Mouse (Mus musculus): ENCODE measurements around the gene Myrip. TPM values are rescaled to one million over a fixed set of nuclear protein-coding genes. Genes with fewer than 3 reads are reported as not detected.

Myrip gene
- total and polyA plus RNA-seq, 2 experiments from 2014 or later, result 7.0 to 25.6 TPM

- H3K4me1 ChIP-seq (ENCODE audit: insufficient read depth, low read length), result no peaks in the 10 kb centered on the region
- DNase-seq (ENCODE audit: low spot score), result no peak
- no peak overlapping the region for H3K9ac ChIP-seq (replicated peaks; ENCODE audit: low read length, poor library complexity, severe bottlenecking)
- no peaks in the 10 kb centered on the region for H3K36me3 ChIP-seq (ENCODE audit: insufficient read depth, low read length)
- TF ChIP-seq CTCF (IDR thresholded peaks at IDR 0.05), result no peak
- H3K9me3 ChIP-seq (ENCODE audit: low read length), result no peaks in the 10 kb centered on the region
- no peak overlapping the region for H3K27ac ChIP-seq (ENCODE audit: low read depth, low read length)
- H3K27me3 ChIP-seq (ENCODE audit: insufficient read depth, low read length), result no peaks in the 10 kb centered on the region
- no peak for ATAC-seq (ENCODE audit: low FRiP score)
- 83% methylated on average over 3 of the region's 3 CpGs for WGBS
- H3K4me3 ChIP-seq (ENCODE audit: low read depth, low read length), result no peak overlapping the region
- no peak overlapping the region for H3K4me2 ChIP-seq (ENCODE audit: low read depth, low read length, poor library complexity, severe bottlenecking)
These were observed 217.6 kb downstream of the Myrip start for GRCm38 (mm10) chr9:120518946-120519345.

GRCm38 (mm10) chr9:120519469-120520125 lies 218.3 kb downstream of the Myrip start:
- TF ChIP-seq CTCF (IDR thresholded peaks at IDR 0.05), result peak; percentile 33
- Histone ChIP-seq H3K4me3 (ENCODE audit: low read depth, low read length) (no peak overlapping the region), H3K4me2 (ENCODE audit: low read depth, low read length, poor library complexity, severe bottlenecking) (no peak overlapping the region), H3K27ac (ENCODE audit: low read depth, low read length) (peak overlapping the region; percentile 26; the same call in 1 of the 2 replicates), H3K9me3 (ENCODE audit: low read length) (no peaks in the 10 kb centered on the region), H3K9ac (replicated peaks; ENCODE audit: low read length, poor library complexity, severe bottlenecking) (no peak overlapping the region), H3K4me1 (ENCODE audit: insufficient read depth, low read length) (no peaks in the 10 kb centered on the region), H3K27me3 (ENCODE audit: insufficient read depth, low read length) (no peaks in the 10 kb centered on the region), H3K36me3 (ENCODE audit: insufficient read depth, low read length) (no peaks in the 10 kb centered on the region)
- no peak for ATAC-seq (ENCODE audit: low FRiP score)
- DNase-seq (ENCODE audit: low spot score), result peak; percentile 38
- WGBS, result 38% methylated on average over 19 of the region's 19 CpGs

DNA sequence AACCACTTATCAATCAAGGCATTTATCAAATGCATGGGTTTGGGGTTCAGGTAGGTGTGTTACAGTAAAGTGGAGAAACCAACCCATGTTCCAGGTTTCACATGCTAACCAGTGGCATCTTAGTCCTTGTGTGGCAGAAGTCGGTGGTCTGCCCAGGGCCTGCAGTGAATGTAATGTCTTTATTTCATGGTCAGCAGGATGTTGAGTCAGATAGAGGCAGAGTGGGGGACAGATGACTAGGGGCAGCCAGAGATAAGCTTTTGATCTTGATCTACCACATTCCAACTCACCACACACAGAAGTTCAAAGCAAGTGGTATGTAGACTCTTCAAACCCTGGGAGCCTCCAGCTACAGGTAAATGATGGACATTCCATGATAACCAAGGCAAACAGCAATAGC lies 219.8 kb downstream of the Myrip start:
- WGBS, result 84% methylated on average over 1 of the region's 1 CpGs
- Histone ChIP-seq H3K27ac (ENCODE audit: low read depth, low read length) (no peak overlapping the region), H3K27me3 (ENCODE audit: insufficient read depth, low read length) (no peaks in the 10 kb centered on the region), H3K36me3 (ENCODE audit: insufficient read depth, low read length) (no peaks in the 10 kb centered on the region), H3K4me3 (ENCODE audit: low read depth, low read length) (no peak overlapping the region), H3K4me2 (ENCODE audit: low read depth, low read length, poor library complexity, severe bottlenecking) (no peak overlapping the region), H3K4me1 (ENCODE audit: insufficient read depth, low read length) (no peaks in the 10 kb centered on the region), H3K9ac (replicated peaks; ENCODE audit: low read length, poor library complexity, severe bottlenecking) (no peak overlapping the region), H3K9me3 (ENCODE audit: low read length) (no peaks in the 10 kb centered on the region)
- DNase-seq (ENCODE audit: low spot score) (no peak), ATAC-seq (ENCODE audit: low FRiP score) (no peak)
- no peak for TF ChIP-seq CTCF (IDR thresholded peaks at IDR 0.05)

Other genes with a start within 250 kb of the Myrip start
- 12.6 and 19.3 TPM in 2 replicates for gene Cx3cr1, start 231.6 kb upstream of the Myrip start, total RNA-seq (2014; rRNA removed)
- gene Cx3cr1, start 231.6 kb upstream of the Myrip start, polyA plus RNA-seq (2015; fragmentation: Nextera tagmentation; extraction: Ambion mirVana), result 6.8 and 9.0 TPM in 2 replicates
- not detected in 2 replicates for gene Ccr8, start 209.4 kb upstream of the Myrip start, total RNA-seq (2014; rRNA removed)
- not detected in 2 replicates for gene Ccr8, start 209.4 kb upstream of the Myrip start, polyA plus RNA-seq (2015; fragmentation: Nextera tagmentation; extraction: Ambion mirVana)
- gene Slc25a38, start 191.1 kb upstream of the Myrip start, total RNA-seq (2014; rRNA removed), result 46.6 and 60.0 TPM in 2 replicates
- gene Slc25a38, start 191.1 kb upstream of the Myrip start, polyA plus RNA-seq (2015; fragmentation: Nextera tagmentation; extraction: Ambion mirVana), result 35.3 and 37.8 TPM in 2 replicates
- gene Rpsa, start 173.8 kb upstream of the Myrip start, total RNA-seq (2014; rRNA removed), result 1,524 and 1,627 TPM in 2 replicates
- gene Rpsa, start 173.8 kb upstream of the Myrip start, polyA plus RNA-seq (2015; fragmentation: Nextera tagmentation; extraction: Ambion mirVana), result 876 and 966 TPM in 2 replicates
- 1.4 TPM in 1 of 2 replicates, not detected in the other for gene Mobp, start 151.8 kb upstream of the Myrip start, total RNA-seq (2014; rRNA removed)
- gene Mobp, start 151.8 kb upstream of the Myrip start, polyA plus RNA-seq (2015; fragmentation: Nextera tagmentation; extraction: Ambion mirVana), result 0.15 and 0.16 TPM in 2 replicates
- gene Eif1b, start 190.7 kb downstream of the Myrip start, total RNA-seq (2014; rRNA removed), result 80.8 and 96.6 TPM in 2 replicates
- 345 and 380 TPM in 2 replicates for gene Eif1b, start 190.7 kb downstream of the Myrip start, polyA plus RNA-seq (2015; fragmentation: Nextera tagmentation; extraction: Ambion mirVana)
- 6.9 and 9.0 TPM in 2 replicates for gene Entpd3, start 238.3 kb downstream of the Myrip start, total RNA-seq (2014; rRNA removed)
- gene Entpd3, start 238.3 kb downstream of the Myrip start, polyA plus RNA-seq (2015; fragmentation: Nextera tagmentation; extraction: Ambion mirVana), result 4.7 and 5.2 TPM in 2 replicates